Mouse (Mus musculus) hindbrain, embryonic 12.5 days (tissue): ENCODE measurements around the gene Prdm16. TPM values are rescaled to one million over a fixed set of nuclear protein-coding genes. Genes with fewer than 3 reads are reported as not detected.
A peak's percentile ranks its signal among the peaks of the same experiment; 100 is the strongest.

Source experiments
- ATAC-seq: fragments of 200-750 bp; cut with Nextera tagmentation; 2 replicates; pipeline ENCODE4 v1.8.0; 2017; ENCODE audit warnings: moderate TSS enrichment; ENCODE audit not compliant: low FRiP score
- H3K27ac ChIP-seq: fragments of 300-500 bp; sonication (generic); 2 replicates; pipeline ENCODE4 v1.5.1; 2016; ENCODE audit warnings: mild to moderate bottlenecking
- H3K27me3 ChIP-seq: fragments of 300-500 bp; sonication (generic); 2 replicates; pipeline ENCODE4 v1.6.1; 2016; ENCODE audit warnings: mild to moderate bottlenecking
- H3K36me3 ChIP-seq: fragments of 300-500 bp; sonication (generic); 2 replicates; pipeline ENCODE4 v1.6.1; 2016; ENCODE audit warnings: mild to moderate bottlenecking
- H3K4me1 ChIP-seq: fragments of 300-500 bp; sonication (generic); 2 replicates; pipeline ENCODE4 v1.6.1; 2016
- H3K4me2 ChIP-seq: fragments of 300-500 bp; sonication (generic); replicated peaks from 2 replicates; pipeline ENCODE4 v1.6.1; 2016; ENCODE audit warnings: mild to moderate bottlenecking
- H3K4me3 ChIP-seq: fragments of 300-500 bp; sonication (generic); 2 replicates; pipeline ENCODE4 v1.5.1; 2016; ENCODE audit warnings: mild to moderate bottlenecking
- H3K9ac ChIP-seq: fragments of 300-500 bp; sonication (generic); 2 replicates; pipeline ENCODE4 v1.6.1; 2016; ENCODE audit warnings: mild to moderate bottlenecking, moderate library complexity
- H3K9me3 ChIP-seq: fragments of 300-500 bp; sonication (generic); replicated peaks from 2 replicates; pipeline ENCODE4 v1.6.1; 2016; ENCODE audit warnings: mild to moderate bottlenecking
- WGBS: fragments of 180-500 bp; shearing (Covaris S2); methylation state at CpG from one replicate; pipeline ENCODE4 v1.1.7; 2016; 5-methylcytosine and 5-hydroxymethylcytosine counted together
- polyA plus RNA-seq: library from polyadenylated mRNA; unstranded; fragments of >200 nt; fragmentation: Nextera tagmentation; extraction: Ambion mirVana; gene quantifications from 2 replicates; pipeline ENCODE4 v1.2.1, GENCODE M21; 2016

The Prdm16 gene
- polyA plus RNA-seq, 1 experiment from 2014 or later: 26.4 TPM

GRCm38 (mm10) chr4:154312935-154313621, 323.6 kb downstream of the Prdm16 start:
- Histone ChIP-seq H3K4me2 (no peak overlapping the region), H3K4me3 (no peak overlapping the region), H3K36me3 (no peaks in the 10 kb centered on the region), H3K9me3 (no peaks in the 10 kb centered on the region), H3K27ac (peak overlapping the region; percentile 85), H3K4me1 (peaks cover 11% of the 10 kb centered on the region; the same call in 1 of the 2 replicates), H3K27me3 (no peaks in the 10 kb centered on the region), H3K9ac (no peak overlapping the region)
- no peak for ATAC-seq
- 31% methylated on average over 4 of the region's 4 CpGs for WGBS

DNA sequence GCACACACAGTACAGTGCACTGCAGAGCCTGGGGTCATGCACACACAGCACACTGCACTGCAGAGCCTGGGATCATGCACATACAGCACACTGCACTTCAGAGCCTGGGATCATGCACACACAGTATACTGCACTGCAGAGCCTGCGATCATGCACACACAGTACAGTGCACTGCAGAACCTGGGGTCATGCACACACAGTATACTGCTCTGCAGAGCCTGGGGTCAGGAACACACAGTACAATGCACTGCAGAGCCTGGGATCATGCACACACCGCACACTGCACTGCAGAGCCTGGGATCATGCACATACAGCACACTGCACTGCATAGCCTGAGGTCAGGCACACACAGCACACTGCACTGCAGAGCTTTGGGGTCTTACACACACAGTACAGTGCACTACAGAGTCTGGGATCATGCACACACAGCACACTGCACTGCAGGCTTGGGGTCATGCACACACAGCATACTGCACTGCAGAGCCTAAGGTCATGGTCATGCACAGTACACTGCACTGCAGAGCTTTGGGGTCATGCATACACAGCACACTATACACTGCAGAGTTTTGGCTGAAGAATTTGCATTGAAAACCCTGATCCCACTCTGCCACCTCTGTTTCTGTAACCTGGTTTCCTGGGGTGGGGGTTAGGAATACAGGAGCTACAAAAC, 324.4 kb downstream of the Prdm16 start:
- Histone ChIP-seq H3K27me3 (no peaks in the 10 kb centered on the region), H3K36me3 (no peaks in the 10 kb centered on the region), H3K9ac (no peak overlapping the region), H3K4me2 (no peak overlapping the region), H3K4me1 (peaks cover 11% of the 10 kb centered on the region; the same call in 1 of the 2 replicates), H3K27ac (peak overlapping the region; percentile 85), H3K9me3 (no peaks in the 10 kb centered on the region), H3K4me3 (no peak overlapping the region)
- ATAC-seq: no peak
- 85% methylated on average over 2 of the region's 2 CpGs for WGBS

GRCm38 (mm10) chr4:154310576-154311262, 326.0 kb downstream of the Prdm16 start:
- peaks cover 11% of the 10 kb centered on the region; the same call in 1 of the 2 replicates for H3K4me1 ChIP-seq
- no peak overlapping the region for H3K27ac ChIP-seq
- 79% methylated on average over 9 of the region's 9 CpGs for WGBS
- ATAC-seq: no peak
- H3K4me2 ChIP-seq: no peak overlapping the region
- no peak overlapping the region for H3K9ac ChIP-seq
- no peaks in the 10 kb centered on the region for H3K9me3 ChIP-seq
- H3K27me3 ChIP-seq: no peaks in the 10 kb centered on the region
- no peak overlapping the region for H3K4me3 ChIP-seq
- no peaks in the 10 kb centered on the region for H3K36me3 ChIP-seq

DNA sequence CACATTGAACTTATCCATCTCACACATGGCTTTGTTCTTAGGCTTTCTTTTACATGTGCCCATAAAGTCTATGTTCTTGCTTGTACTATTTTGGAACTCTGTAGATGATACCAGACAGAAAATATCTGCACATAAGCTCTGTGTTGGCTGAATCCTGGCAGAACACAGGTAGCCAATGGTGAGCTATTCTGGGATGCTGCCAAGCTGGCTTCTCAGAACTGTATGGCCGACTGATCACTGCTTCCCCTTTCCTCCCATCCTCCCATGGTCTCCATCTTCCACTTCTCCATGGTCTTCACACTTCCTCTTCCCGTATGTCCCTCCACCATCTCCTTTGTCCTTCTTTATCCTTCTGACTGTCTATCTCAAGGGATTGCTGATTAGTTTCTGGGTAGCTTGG, 327.5 kb downstream of the Prdm16 start:
- ATAC-seq: no peak
- H3K9ac ChIP-seq: no peak overlapping the region
- no peaks in the 10 kb centered on the region for H3K27me3 ChIP-seq
- no peak overlapping the region for H3K4me2 ChIP-seq
- no peaks in the 10 kb centered on the region for H3K36me3 ChIP-seq
- no peak overlapping the region for H3K4me3 ChIP-seq
- H3K27ac ChIP-seq: no peak overlapping the region
- H3K4me1 ChIP-seq: peaks cover 11% of the 10 kb centered on the region; the same call in 1 of the 2 replicates
- H3K9me3 ChIP-seq: no peaks in the 10 kb centered on the region
- 87% methylated on average over 2 of the region's 2 CpGs for WGBS

DNA sequence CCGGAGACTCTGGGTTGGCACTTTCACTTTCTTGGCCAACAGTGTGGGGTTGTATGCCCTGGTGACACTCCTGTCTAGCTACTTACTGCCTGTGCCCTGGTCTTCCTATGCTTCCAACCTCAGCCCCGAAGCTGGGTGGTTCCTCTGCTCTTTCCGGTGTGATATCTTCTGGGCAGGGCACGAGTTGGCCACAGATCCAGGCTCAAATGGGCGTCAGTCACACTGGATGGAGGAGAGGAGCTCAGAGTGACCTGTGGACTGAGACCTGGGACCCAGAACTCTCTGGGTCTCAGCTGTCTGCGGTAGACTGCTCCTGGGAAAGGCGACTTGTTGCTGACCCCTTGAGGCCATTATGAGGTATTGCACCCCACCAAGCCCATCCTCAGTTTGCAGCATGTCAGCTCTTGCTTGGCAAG, 335.2 kb downstream of the Prdm16 start, which contains the start of gene Arhgef16:
Arhgef16 (minus strand) TSS at position 211 of the 416 bp plus-strand sequence.
- H3K9ac ChIP-seq: no peak within 1 kb of the TSS
- H3K9me3 ChIP-seq: no peaks in the 10 kb centered on the region
- H3K4me2 ChIP-seq: no peak within 1 kb of the TSS
- peaks cover 50% of the 10 kb centered on the region for H3K27me3 ChIP-seq
- no peaks in the 10 kb centered on the region for H3K36me3 ChIP-seq
- ATAC-seq: peak; percentile 50; the same call in 1 of the 2 replicates
- peaks cover 12% of the 10 kb centered on the region for H3K4me1 ChIP-seq
- no peak within 1 kb of the TSS for H3K27ac ChIP-seq
- no peak within 1 kb of the TSS for H3K4me3 ChIP-seq
- 29% methylated on average over 7 of the region's 7 CpGs for WGBS

GRCm38 (mm10) chr4:154299541-154300271, 337.0 kb downstream of the Prdm16 start:
- WGBS: 1% methylated on average over 56 of the region's 66 CpGs
- Histone ChIP-seq H3K4me1 (peaks cover 13% of the 10 kb centered on the region), H3K36me3 (no peaks in the 10 kb centered on the region), H3K27me3 (peaks cover 50% of the 10 kb centered on the region), H3K4me2 (peak overlapping the region; percentile 66), H3K9me3 (no peaks in the 10 kb centered on the region), H3K9ac (no peak overlapping the region), H3K4me3 (peak overlapping the region; percentile 39), H3K27ac (no peak overlapping the region)
- no peak for ATAC-seq

DNA sequence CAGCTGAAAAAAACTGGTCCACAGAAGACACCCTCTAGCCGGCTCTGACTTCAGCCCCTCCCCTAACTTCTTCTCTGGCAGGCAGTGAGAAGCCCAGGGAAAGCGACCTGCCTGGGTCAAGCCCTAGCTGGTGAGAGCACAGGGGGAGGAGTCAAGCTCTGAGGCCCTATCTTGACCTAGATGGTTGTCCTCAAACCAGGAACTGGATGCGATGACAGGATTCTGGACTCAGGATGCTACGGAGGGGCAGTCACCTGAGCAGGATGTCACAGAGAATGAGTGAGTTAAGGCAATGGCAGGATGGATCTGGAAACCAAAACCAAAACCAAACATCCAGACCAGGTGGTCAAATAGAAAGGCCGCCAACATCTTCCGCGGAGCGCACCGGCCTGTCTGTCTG, 338.9 kb downstream of the Prdm16 start:
- no peak overlapping the region for H3K4me2 ChIP-seq
- WGBS: 37% methylated on average over 9 of the region's 9 CpGs
- peaks cover 49% of the 10 kb centered on the region for H3K27me3 ChIP-seq

DNA sequence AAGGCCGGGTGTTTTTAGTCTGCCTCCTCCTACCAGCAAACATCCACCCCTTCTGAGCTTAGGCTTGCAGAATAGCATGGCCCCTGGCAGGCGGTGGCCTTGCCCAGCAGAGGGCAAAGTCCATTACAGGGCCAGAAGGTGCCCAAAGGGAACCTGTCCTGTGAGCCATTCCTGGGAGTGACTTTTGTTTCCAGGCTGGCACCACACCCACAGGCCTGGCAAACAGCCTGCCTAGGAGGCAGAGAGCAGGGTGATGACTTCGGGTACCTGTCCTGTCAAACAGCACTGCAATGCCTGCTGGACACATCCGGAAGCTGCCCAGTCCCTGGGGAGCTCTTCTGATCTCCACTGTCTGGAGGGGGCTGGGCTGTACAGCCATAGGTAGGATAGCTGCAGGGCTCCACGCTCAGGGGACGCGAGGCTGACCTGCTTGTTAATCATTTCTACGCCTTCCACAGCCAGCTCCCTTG, 342.4 kb downstream of the Prdm16 start:
- peaks cover 15% of the 10 kb centered on the region for H3K27me3 ChIP-seq
- H3K4me3 ChIP-seq: no peak overlapping the region
- no peaks in the 10 kb centered on the region for H3K9me3 ChIP-seq
- peaks cover 9% of the 10 kb centered on the region for H3K4me1 ChIP-seq
- WGBS: 40% methylated on average over 8 of the region's 8 CpGs
- H3K9ac ChIP-seq: no peak overlapping the region
- H3K36me3 ChIP-seq: no peaks in the 10 kb centered on the region
- H3K27ac ChIP-seq: no peak overlapping the region
- no peak overlapping the region for H3K4me2 ChIP-seq
- ATAC-seq: no peak

More for the DNA sequence above, 338.9 kb downstream of the Prdm16 start:
- H3K9me3 ChIP-seq: no peaks in the 10 kb centered on the region
- no peak overlapping the region for H3K4me3 ChIP-seq
- H3K27ac ChIP-seq: no peak overlapping the region
- no peak for ATAC-seq
- H3K4me1 ChIP-seq: peaks cover 18% of the 10 kb centered on the region
- no peaks in the 10 kb centered on the region for H3K36me3 ChIP-seq
- H3K9ac ChIP-seq: no peak overlapping the region

DNA sequence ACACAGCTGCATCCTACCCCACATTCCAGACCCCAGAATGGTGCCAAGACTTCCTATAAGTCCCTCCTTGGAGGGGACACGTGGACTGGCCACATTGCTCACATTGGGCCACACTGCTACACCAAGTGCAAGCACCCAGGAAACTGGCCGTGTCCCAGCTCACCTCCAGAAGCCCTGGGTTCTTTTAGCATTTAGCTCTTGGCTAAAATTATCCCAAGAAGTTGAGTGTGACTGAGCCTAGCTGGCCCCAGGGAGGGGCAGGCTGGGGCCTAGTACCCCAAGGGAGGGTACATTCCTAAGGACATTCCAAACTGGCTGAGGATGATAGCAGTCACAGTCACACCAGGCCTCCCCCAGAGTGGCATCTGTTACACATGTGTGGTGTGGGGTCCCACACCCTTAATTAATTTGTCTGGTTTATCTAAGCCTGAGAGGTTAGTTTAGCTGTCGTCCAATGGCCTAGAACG, 342.9 kb downstream of the Prdm16 start:
- H3K9me3 ChIP-seq: no peaks in the 10 kb centered on the region
- H3K9ac ChIP-seq: no peak overlapping the region
- H3K4me3 ChIP-seq: no peak overlapping the region
- 0 out of 2 replicates have a peak overlapping the region, but pooled peaks have one; percentile 5 for H3K27ac ChIP-seq
- no peak for ATAC-seq
- 51% methylated on average over 4 of the region's 4 CpGs for WGBS
- H3K27me3 ChIP-seq: peaks cover 10% of the 10 kb centered on the region
- H3K4me1 ChIP-seq: peaks cover 9% of the 10 kb centered on the region
- no peak overlapping the region for H3K4me2 ChIP-seq
- no peaks in the 10 kb centered on the region for H3K36me3 ChIP-seq

- Histone ChIP-seq H3K27ac (no peak overlapping the region), H3K4me2 (no peak overlapping the region), H3K36me3 (no peaks in the 10 kb centered on the region), H3K27me3 (peaks cover 4% of the 10 kb centered on the region; the same call in 1 of the 2 replicates), H3K4me3 (no peak overlapping the region), H3K4me1 (no peaks in the 10 kb centered on the region; the same call in 1 of the 2 replicates), H3K9me3 (no peaks in the 10 kb centered on the region), H3K9ac (no peak overlapping the region)
- ATAC-seq: no peak
- 76% methylated on average over 7 of the region's 7 CpGs for WGBS
Measured at GRCm38 (mm10) chr4:154283671-154284070, 353.0 kb downstream of the Prdm16 start.

DNA sequence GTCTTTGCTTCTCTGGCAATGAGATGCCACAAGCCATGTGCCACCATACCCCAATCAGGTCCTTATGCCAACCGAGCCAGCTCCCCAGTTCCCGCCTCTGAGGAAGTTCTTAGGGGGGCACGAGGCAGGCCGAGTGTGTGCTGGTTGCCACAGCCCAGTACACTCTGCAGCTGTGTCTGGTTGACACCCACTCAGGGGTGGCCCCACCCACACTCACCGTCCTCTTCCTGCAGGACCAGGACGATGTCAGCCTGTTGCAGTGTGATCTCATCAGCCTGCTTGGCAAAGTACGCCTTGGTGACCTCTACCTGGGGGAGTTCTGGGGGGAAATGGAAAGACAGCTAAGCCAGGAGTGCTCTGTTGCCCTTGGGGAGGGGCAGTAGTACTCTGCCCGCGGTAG, 357.2 kb downstream of the Prdm16 start:
- Histone ChIP-seq H3K4me2 (no peak overlapping the region), H3K27me3 (no peaks in the 10 kb centered on the region), H3K9me3 (no peaks in the 10 kb centered on the region), H3K4me3 (no peak overlapping the region), H3K27ac (no peak overlapping the region), H3K9ac (no peak overlapping the region), H3K4me1 (no peaks in the 10 kb centered on the region), H3K36me3 (no peaks in the 10 kb centered on the region)
- ATAC-seq: no peak
- WGBS: 85% methylated on average over 9 of the region's 9 CpGs
